Comparison of ENCODE assay signal across 26 mouse cellular contexts in the genomic region with DNA sequence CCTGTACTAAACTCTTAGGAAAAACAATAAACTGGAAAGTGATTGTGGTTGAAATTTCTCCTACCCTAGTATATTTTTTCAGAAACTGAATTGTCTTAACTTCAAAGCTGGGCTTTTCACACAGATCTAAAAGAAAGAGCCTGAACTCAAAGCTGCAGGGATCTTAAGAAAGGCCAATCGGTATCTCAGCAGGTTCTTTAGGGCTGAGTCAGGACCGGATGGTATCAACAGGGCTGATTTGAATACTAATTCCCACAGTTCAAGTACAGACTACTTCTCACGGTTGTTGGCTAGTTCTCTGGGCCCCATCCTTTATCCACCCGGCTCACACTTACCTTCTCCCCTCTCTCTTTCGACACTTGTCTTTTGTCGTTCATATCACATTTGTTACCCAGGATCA. TPM values are rescaled to one million over a fixed set of nuclear protein-coding genes. Genes with fewer than 3 reads are reported as not detected.
"Had no signal": no experiment of that assay in that cellular context is flagged by ENCODE, and none has a peak within 500 bp of the region (broad histone marks: within the 10 kb centered on the region; RNA-seq: fewer than 3 reads in every experiment).

No protein-coding gene starts in this region.

- H3K4me3 ChIP-seq: gastrocnemius, adult 2 months; heart, adult 2 months; heart, embryonic 13.5 days; heart, embryonic 15.5 days; hindbrain, embryonic 10.5 days; hindbrain, embryonic 12.5 days; intestine, embryonic 15.5 days; layer of hippocampus, adult 2 months; left cerebral cortex, adult 2 months; limb, embryonic 10.5 days; limb, embryonic 12.5 days; liver, embryonic 13.5 days; liver, embryonic 15.5 days had no signal

- H3K9me3 ChIP-seq: heart, embryonic 13.5 days; heart, embryonic 15.5 days; hindbrain, embryonic 10.5 days; hindbrain, embryonic 12.5 days; intestine, embryonic 15.5 days; limb, embryonic 10.5 days; liver, embryonic 13.5 days; liver, embryonic 15.5 days had no signal

- H3K4me1 ChIP-seq: hindbrain, embryonic 12.5 days; liver, embryonic 13.5 days; liver, embryonic 15.5 days had no signal

- DNase-seq: gastrocnemius, adult 2 months; gastrocnemius, postnatal 25 days; heart, adult 2 months; heart, postnatal 4 days; kidney, adult 18-20 months; kidney, adult 8-10 months; kidney, postnatal 10 days; kidney, postnatal 25 days; kidney, postnatal 4 days; liver; liver, embryonic 13.5 days; liver, postnatal 0 days had no signal

- H3K36me3 ChIP-seq: intestine, embryonic 15.5 days had no signal

- H3K9ac ChIP-seq: heart, embryonic 13.5 days; heart, embryonic 15.5 days; hindbrain, embryonic 12.5 days; hindbrain, embryonic 14.5 days; intestine, embryonic 15.5 days; limb, embryonic 12.5 days; liver, embryonic 13.5 days; liver, embryonic 15.5 days; liver, postnatal 0 days had no signal

- H3K4me2 ChIP-seq: heart, embryonic 13.5 days; heart, embryonic 15.5 days; hindbrain, embryonic 12.5 days; hindbrain, embryonic 14.5 days; intestine, embryonic 15.5 days; limb, embryonic 12.5 days; liver, embryonic 11.5 days; liver, embryonic 13.5 days; liver, embryonic 15.5 days had no signal

- H3K27me3 ChIP-seq: heart, embryonic 13.5 days; heart, embryonic 15.5 days; hindbrain, embryonic 12.5 days; intestine, embryonic 15.5 days; limb, embryonic 12.5 days; liver, embryonic 13.5 days; liver, embryonic 15.5 days had no signal

- H3K27ac ChIP-seq: gastrocnemius, adult 2 months; heart, adult 2 months; heart, embryonic 13.5 days; heart, embryonic 15.5 days; hindbrain, embryonic 10.5 days; hindbrain, embryonic 12.5 days; hindbrain, embryonic 14.5 days; intestine, embryonic 15.5 days; layer of hippocampus, adult 2 months; left cerebral cortex, adult 2 months; limb, embryonic 10.5 days; limb, embryonic 12.5 days; liver, embryonic 13.5 days; liver, embryonic 15.5 days had no signal

RNA-seq across cellular contexts. Expression of gene Gm10647, which starts 55.8 kb away (rescaled TPM):
- total RNA-seq: gastrocnemius, adult 2 months; granulocyte monocyte progenitor cell, adult 5-6 weeks had no signal
- polyA plus RNA-seq: inflammation-experienced regulatory T-cells, adult 6 months; liver, embryonic 11.5 days had no signal
